Mouse (Mus musculus) C2C12 (cell line): ENCODE data around the gene Paxbp1. TPM values are rescaled to one million over a fixed set of nuclear protein-coding genes. Genes with fewer than 3 reads are reported as not detected.

Source experiments
- H3K27me3 ChIP-seq: one replicate; pipeline ENCODE4 v1.6.1; 2011; ENCODE audit not compliant: control insufficient read depth, insufficient read depth, insufficient read length
- H3K36me3 ChIP-seq: one replicate; pipeline ENCODE4 v1.6.1; 2011; ENCODE audit not compliant: control insufficient read depth, insufficient read depth
- H3K4me3 ChIP-seq: one replicate; pipeline ENCODE4 v1.5.1; 2011; ENCODE audit warnings: mild to moderate bottlenecking, control low read depth; ENCODE audit not compliant: poor library complexity, insufficient read depth, severe bottlenecking
- H3K79me2 ChIP-seq: one replicate; pipeline ENCODE4 v1.6.1; 2011; ENCODE audit not compliant: control insufficient read depth, insufficient read depth
- H3K79me3 ChIP-seq: one replicate; pipeline ENCODE4 v1.6.1; 2011; ENCODE audit warnings: low read depth, control low read depth
- H3ac ChIP-seq: one replicate; pipeline ENCODE3; 2011; ENCODE audit warnings: low read depth; ENCODE audit not compliant: control insufficient read depth, insufficient read length
- CEBPB ChIP-seq: IDR thresholded peaks from one replicate; pipeline ENCODE4 v1.6.1; 2011; ENCODE audit warnings: low read depth, mild to moderate bottlenecking, control low read depth, moderate library complexity
- CTCF ChIP-seq: IDR thresholded peaks from one replicate; pipeline ENCODE4 v1.5.1; 2011; ENCODE audit not compliant: control insufficient read depth, insufficient read depth, insufficient read length
- FOSL1 ChIP-seq: IDR thresholded peaks from one replicate; pipeline ENCODE4 v1.8.0; 2011; ENCODE audit warnings: mild to moderate bottlenecking, low read length; ENCODE audit not compliant: poor library complexity, insufficient read depth, severe bottlenecking
- MAX ChIP-seq: IDR thresholded peaks from one replicate; pipeline ENCODE4 v1.6.1; 2011; ENCODE audit warnings: mild to moderate bottlenecking, control low read depth
- MYOD1 ChIP-seq: IDR thresholded peaks from one replicate; pipeline ENCODE4 v1.6.1; 2011; ENCODE audit warnings: low read depth; ENCODE audit not compliant: control insufficient read depth, insufficient read length
- MYOG ChIP-seq: IDR thresholded peaks from one replicate; pipeline ENCODE4 v1.6.1; 2011; ENCODE audit not compliant: control insufficient read depth, insufficient read length; ENCODE audit errors: extremely low read depth
- USF1 ChIP-seq: IDR thresholded peaks from one replicate; pipeline ENCODE4 v1.6.1; 2011; ENCODE audit warnings: low read depth, mild to moderate bottlenecking, control low read depth, moderate library complexity
- polyA plus RNA-seq: library from polyadenylated mRNA; unstranded; fragments of >200 nt; fragmentation: generic; extraction: Trizol; gene quantifications from one replicate; pipeline ENCODE4 v1.2.1, GENCODE M21; 2012; ENCODE audit warnings: missing spikeins

Gene Paxbp1
- polyA plus RNA-seq, 1 experiment, result 6.1 TPM

DNA sequence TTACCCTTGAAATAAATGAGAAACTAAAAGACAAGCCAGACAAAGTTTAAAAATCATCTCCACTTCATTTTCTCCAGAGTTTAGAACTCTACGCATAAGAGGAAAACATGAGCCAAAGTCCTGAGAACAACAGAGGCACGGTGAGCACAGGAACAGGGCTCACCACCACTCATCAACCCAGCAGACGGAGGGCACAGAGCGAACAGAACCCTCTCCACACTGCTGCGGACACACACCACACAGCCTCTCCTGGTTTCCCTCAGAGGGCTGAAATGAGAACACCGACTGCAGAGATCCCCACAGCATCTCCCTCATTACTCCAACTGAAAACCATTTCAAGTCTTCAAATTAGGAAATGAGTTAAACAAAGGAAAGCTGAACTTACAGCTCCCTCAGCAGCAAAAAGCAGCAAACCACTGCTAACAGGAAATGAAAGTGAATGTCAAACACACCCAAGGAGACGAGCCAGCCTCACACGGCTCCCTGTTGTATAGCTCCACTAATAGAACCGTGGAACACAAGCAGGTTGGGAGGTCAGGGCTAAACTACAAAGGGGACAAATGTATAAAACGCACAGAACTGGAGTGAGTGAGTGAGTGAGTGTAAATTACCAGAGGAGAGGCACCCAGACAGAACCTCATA lies 23.4 kb downstream of the Paxbp1 start:
- no peak for TF ChIP-seq FOSL1
- no peak for TF ChIP-seq USF1
- no peak for TF ChIP-seq MYOD1
- no peak for TF ChIP-seq MAX
- no peak for TF ChIP-seq MYOG
- no peak for TF ChIP-seq CTCF
- TF ChIP-seq CEBPB, result no peak
- H3K79me2 ChIP-seq, result no peaks in the 10 kb centered on the region
- no peaks in the 10 kb centered on the region for H3K79me3 ChIP-seq
- no peak overlapping the region for H3ac ChIP-seq
- no peak overlapping the region for H3K4me3 ChIP-seq
- H3K27me3 ChIP-seq, result no peaks in the 10 kb centered on the region
- peaks cover 95% of the 10 kb centered on the region for H3K36me3 ChIP-seq

GRCm38 (mm10) chr16:91019476-91019875 lies 24.9 kb downstream of the Paxbp1 start:
- Histone ChIP-seq H3ac (no peak overlapping the region), H3K36me3 (peaks cover 88% of the 10 kb centered on the region), H3K79me2 (no peaks in the 10 kb centered on the region), H3K79me3 (no peaks in the 10 kb centered on the region), H3K4me3 (no peak overlapping the region), H3K27me3 (no peaks in the 10 kb centered on the region)
- TF ChIP-seq MYOD1 (no peak), FOSL1 (no peak), USF1 (no peak), CTCF (no peak)

DNA sequence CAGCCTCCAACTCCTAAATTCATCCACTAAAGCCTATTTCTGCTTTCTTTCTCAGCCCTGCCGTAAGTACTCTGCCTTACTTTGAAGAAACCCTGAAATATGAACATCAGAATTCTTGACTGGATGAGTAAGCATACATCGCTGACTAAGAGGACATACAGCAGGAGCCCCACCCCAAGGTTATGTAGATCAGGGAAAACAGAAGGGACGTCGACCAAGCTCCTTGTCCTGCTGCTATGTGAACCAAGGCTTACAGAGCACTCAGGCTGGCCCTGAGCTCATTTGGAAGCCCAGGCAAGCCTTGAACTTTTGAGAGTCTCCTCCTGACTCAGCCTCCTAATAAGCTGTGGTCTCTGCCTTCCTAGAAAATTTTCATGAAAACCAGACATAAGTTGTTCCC lies 28.6 kb downstream of the Paxbp1 start:
- peaks cover 71% of the 10 kb centered on the region for H3K36me3 ChIP-seq

DNA sequence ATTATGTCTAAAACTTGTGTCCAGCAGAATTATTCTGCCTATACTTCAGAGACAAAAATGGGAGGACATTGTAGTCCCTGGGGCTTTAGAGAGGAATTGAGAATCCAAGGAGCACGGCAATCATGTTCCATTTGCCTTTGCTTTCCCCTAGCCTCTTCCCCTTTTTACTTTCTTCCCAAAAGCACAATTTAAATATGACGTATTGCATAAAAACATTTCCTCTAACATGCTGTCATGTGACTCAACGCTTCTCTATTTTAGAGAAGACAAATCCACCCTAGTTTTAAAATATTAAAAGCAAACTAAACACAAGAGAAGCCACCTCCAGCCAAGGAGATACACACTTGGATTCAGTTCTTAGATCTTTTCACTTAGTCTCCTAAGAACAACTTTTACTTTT lies 32.5 kb downstream of the Paxbp1 start:
- Histone ChIP-seq H3K79me2 (peaks cover 15% of the 10 kb centered on the region), H3ac (no peak overlapping the region), H3K36me3 (peaks cover 34% of the 10 kb centered on the region), H3K4me3 (peak overlapping the region; percentile 85), H3K79me3 (peaks cover 3% of the 10 kb centered on the region), H3K27me3 (no peaks in the 10 kb centered on the region)
- TF ChIP-seq USF1 (peak; percentile 59), CEBPB (no peak), MAX (no peak)

More for the DNA sequence above, 28.6 kb downstream of the Paxbp1 start:
- Histone ChIP-seq H3K79me3 (no peaks in the 10 kb centered on the region), H3K4me3 (no peak overlapping the region), H3ac (no peak overlapping the region), H3K79me2 (peaks cover under 1% of the 10 kb centered on the region), H3K27me3 (no peaks in the 10 kb centered on the region)
- no peak for TF ChIP-seq MYOD1
- no peak for TF ChIP-seq CTCF
- no peak for TF ChIP-seq USF1
- TF ChIP-seq MAX, result no peak
- no peak for TF ChIP-seq CEBPB
- no peak for TF ChIP-seq MYOG
- TF ChIP-seq FOSL1, result no peak

DNA sequence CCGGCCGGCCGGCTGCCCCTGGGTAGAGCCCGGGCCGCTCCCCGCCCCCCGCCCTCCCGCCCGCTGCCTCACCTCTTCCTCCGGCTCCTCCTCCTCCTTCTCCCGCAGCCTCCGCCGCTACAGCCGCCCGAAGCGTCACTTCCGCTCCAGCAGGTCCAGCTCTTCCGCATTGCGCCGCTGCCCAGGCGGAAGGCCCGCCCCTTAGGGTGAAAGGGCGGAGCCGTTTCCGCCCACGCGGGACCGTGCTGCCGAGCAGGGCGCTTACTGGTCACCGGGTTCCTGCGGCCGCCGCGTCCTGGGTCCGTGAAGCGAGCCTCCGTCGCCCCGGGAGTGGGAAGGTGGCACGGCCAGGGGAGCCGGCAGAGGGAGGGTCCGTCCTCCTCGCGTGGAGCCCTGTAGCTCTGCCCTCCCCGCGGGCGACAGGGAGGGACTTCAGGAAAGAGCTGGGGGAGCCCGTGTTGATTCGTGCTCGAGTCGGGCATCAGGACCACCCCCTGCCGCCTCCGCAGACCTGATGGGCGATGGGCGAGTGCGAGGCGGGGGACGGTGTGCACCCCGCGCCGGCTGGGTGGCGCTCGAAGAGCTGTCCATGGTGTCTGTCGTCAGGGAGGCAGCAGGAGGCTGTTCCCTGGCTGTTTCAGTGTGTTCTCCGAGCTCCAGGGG lies 33.2 kb downstream of the Paxbp1 start, which contains the start of gene Synj1:
Synj1 (minus strand) TSS at position 288 of the 663 bp plus-strand sequence.
- peak within 1 kb of the TSS; percentile 99 for H3ac ChIP-seq
- peak within 1 kb of the TSS; percentile 85 for H3K4me3 ChIP-seq
- TF ChIP-seq MYOG (no peak), MAX (no peak), MYOD1 (no peak), CEBPB (no peak), USF1 (no peak), FOSL1 (no peak), CTCF (no peak)
- no peaks in the 10 kb centered on the region for H3K27me3 ChIP-seq
- peaks cover 3% of the 10 kb centered on the region for H3K79me3 ChIP-seq
- peaks cover 28% of the 10 kb centered on the region for H3K36me3 ChIP-seq
- peaks cover 15% of the 10 kb centered on the region for H3K79me2 ChIP-seq

DNA sequence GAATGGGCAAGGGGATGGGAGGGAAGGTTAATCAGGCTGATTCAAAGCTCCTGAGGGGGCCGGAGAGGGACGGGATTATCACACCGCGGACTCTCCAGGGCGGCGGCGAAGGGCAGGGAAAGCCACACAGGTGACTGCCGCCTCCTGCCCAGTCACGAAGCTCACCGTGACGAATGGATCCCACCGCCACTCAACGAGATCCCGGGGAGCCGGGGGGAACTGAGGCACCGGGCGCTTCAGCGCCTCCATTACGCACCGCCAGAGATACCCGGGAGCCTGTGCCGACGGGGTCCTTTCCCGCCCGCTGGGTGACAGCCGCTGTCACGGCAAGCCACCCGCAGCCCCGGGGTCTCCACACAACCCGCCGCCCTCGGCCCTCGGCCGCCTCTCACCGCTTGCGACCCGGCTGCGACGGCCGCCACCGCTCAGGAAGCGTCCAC lies 33.7 kb downstream of the Paxbp1 start:
- H3K27me3 ChIP-seq, result no peaks in the 10 kb centered on the region
- H3K79me2 ChIP-seq, result peaks cover 15% of the 10 kb centered on the region
- TF ChIP-seq MAX, result no peak
- no peak for TF ChIP-seq MYOG
- no peak for TF ChIP-seq CEBPB
- TF ChIP-seq MYOD1, result no peak
- no peak for TF ChIP-seq CTCF
- TF ChIP-seq FOSL1, result no peak
- TF ChIP-seq USF1, result no peak
- peaks cover 3% of the 10 kb centered on the region for H3K79me3 ChIP-seq
- peak overlapping the region; percentile 85 for H3K4me3 ChIP-seq
- peak overlapping the region; percentile 99 for H3ac ChIP-seq
- peaks cover 24% of the 10 kb centered on the region for H3K36me3 ChIP-seq
